Mouse (Mus musculus) testis, postnatal 14 days (tissue): ENCODE results near the gene Vps37b.
"Not testable (repeated sequence)": the region's sequence is repeated elsewhere in the genome, so short reads cannot be mapped to it uniquely, and the experiment has no call there.

Experiments used
- DNase-seq: peaks from one replicate; pipeline ENCODE4 v3.0.0; 2021; ENCODE audit warnings: low spot score

The Vps37b gene

GRCm38 (mm10) chr5:124032001-124032508, at the start of gene Vps37b:
Gene Vps37b, minus strand, starts transcription at chr5:124032270.
- peak; percentile 89 for DNase-seq

GRCm38 (mm10) chr5:124079880-124080279, 47.8 kb upstream of the Vps37b start:
- no peak for DNase-seq

- no peak for DNase-seq
These were observed 46.8 kb upstream of the Vps37b start for GRCm38 (mm10) chr5:124078794-124079416.

GRCm38 (mm10) chr5:124077856-124078460, 45.9 kb upstream of the Vps37b start:
- no peak for DNase-seq

- DNase-seq: no peak
These were observed 45.2 kb upstream of the Vps37b start for GRCm38 (mm10) chr5:124077241-124077640.

- no peak for DNase-seq
These were observed 44.5 kb upstream of the Vps37b start for GRCm38 (mm10) chr5:124076559-124076958.

- DNase-seq: no peak
These were observed 43.6 kb upstream of the Vps37b start for GRCm38 (mm10) chr5:124075716-124076115.

- no peak for DNase-seq
These were observed 42.8 kb upstream of the Vps37b start for GRCm38 (mm10) chr5:124074845-124075307.

- no peak for DNase-seq
These were observed 41.6 kb upstream of the Vps37b start for GRCm38 (mm10) chr5:124073682-124074081.

GRCm38 (mm10) chr5:124069657-124070056, 37.6 kb upstream of the Vps37b start:
- DNase-seq: no peak

GRCm38 (mm10) chr5:124062037-124062824, 30.2 kb upstream of the Vps37b start:
- no peak for DNase-seq

- DNase-seq: no peak
These were observed 27.6 kb upstream of the Vps37b start for GRCm38 (mm10) chr5:124059677-124060076.

GRCm38 (mm10) chr5:124058749-124059148, 26.7 kb upstream of the Vps37b start:
- no peak for DNase-seq

- no peak for DNase-seq
These were observed 24.9 kb upstream of the Vps37b start for GRCm38 (mm10) chr5:124056956-124057355.

- DNase-seq: no peak
These were observed 24.1 kb upstream of the Vps37b start for GRCm38 (mm10) chr5:124056219-124056618.

GRCm38 (mm10) chr5:124052641-124053040, 20.6 kb upstream of the Vps37b start:
- not testable (repeated sequence) for DNase-seq

- no peak for DNase-seq
These were observed 19.9 kb upstream of the Vps37b start for GRCm38 (mm10) chr5:124051899-124052491.

GRCm38 (mm10) chr5:124050095-124051050, 18.3 kb upstream of the Vps37b start:
- DNase-seq: no peak

- no peak for DNase-seq
These were observed 17.4 kb upstream of the Vps37b start for GRCm38 (mm10) chr5:124049249-124050045.

GRCm38 (mm10) chr5:124046741-124047401, 14.8 kb upstream of the Vps37b start:
- peak; percentile 46 for DNase-seq
